Mouse (Mus musculus): Measurements from ENCODE around the gene Lif.

Gene Lif

GRCm38 (mm10) chr11:4299191-4299590 lies 41.8 kb downstream of the Lif start:
- no peak for DNase-seq (ENCODE audit: low read depth)

GRCm38 (mm10) chr11:4299735-4300474 lies 42.5 kb downstream of the Lif start:
- DNase-seq (ENCODE audit: low read depth): no peak

GRCm38 (mm10) chr11:4300683-4301082 lies 43.3 kb downstream of the Lif start:
- DNase-seq (ENCODE audit: low read depth): no peak

GRCm38 (mm10) chr11:4302363-4302913 lies 45.1 kb downstream of the Lif start:
- no peak for DNase-seq (ENCODE audit: low read depth)

GRCm38 (mm10) chr11:4303033-4303432 lies 45.7 kb downstream of the Lif start:
- no peak for DNase-seq (ENCODE audit: low read depth)

GRCm38 (mm10) chr11:4304203-4304602 lies 46.8 kb downstream of the Lif start:
- DNase-seq (ENCODE audit: low read depth): no peak

- DNase-seq (ENCODE audit: low read depth): no peak
These were observed 47.7 kb downstream of the Lif start for GRCm38 (mm10) chr11:4305090-4305489.

GRCm38 (mm10) chr11:4306086-4306485 lies 48.7 kb downstream of the Lif start:
- DNase-seq (ENCODE audit: low read depth): no peak

GRCm38 (mm10) chr11:4308060-4308513 lies 50.7 kb downstream of the Lif start:
- DNase-seq (ENCODE audit: low read depth): no peak

- peak; percentile 34 for DNase-seq (ENCODE audit: low read depth)
These were observed 51.4 kb downstream of the Lif start for GRCm38 (mm10) chr11:4308514-4309450.

- peak; percentile 66 for DNase-seq (ENCODE audit: low read depth)
These were observed 52.3 kb downstream of the Lif start for GRCm38 (mm10) chr11:4309613-4310012.

- DNase-seq (ENCODE audit: low read depth): no peak
These were observed 53.0 kb downstream of the Lif start for GRCm38 (mm10) chr11:4310324-4310723.

- no peak for DNase-seq (ENCODE audit: low read depth)
These were observed 54.8 kb downstream of the Lif start for GRCm38 (mm10) chr11:4312180-4312579.

- no peak for DNase-seq (ENCODE audit: low read depth)
These were observed 59.9 kb downstream of the Lif start for GRCm38 (mm10) chr11:4317287-4317686.

GRCm38 (mm10) chr11:4318011-4318410 lies 60.7 kb downstream of the Lif start:
- no peak for DNase-seq (ENCODE audit: low read depth)

GRCm38 (mm10) chr11:4319212-4319955 lies 62.0 kb downstream of the Lif start:
- DNase-seq (ENCODE audit: low read depth): no peak

- DNase-seq (ENCODE audit: low read depth): no peak
These were observed 63.5 kb downstream of the Lif start for GRCm38 (mm10) chr11:4320876-4321275.
